Mouse (Mus musculus) left cerebral cortex, postnatal 25 days (tissue): ENCODE data around the gene Galnt11. TPM values are rescaled to one million over a fixed set of nuclear protein-coding genes. Genes with fewer than 3 reads are reported as not detected.
A peak's percentile ranks its signal among the peaks of the same experiment; 100 is the strongest.

Experiments used
- DNase-seq, 2 experiments: peaks; one replicate each; pipeline ENCODE4 v3.0.0; 2022; ENCODE audit warnings: low spot score in 2 of 2, mixed read lengths in 1 of 2
- intact Hi-C: fragments of 180-260 bp; cut with DNase I; formaldehyde crosslinking; loops from one replicate; pipeline ENCODE4 v1.15.1; 2025
- total RNA-seq, 2 experiments: library from RNA; stranded (reverse); gene quantifications; 2 replicates each; pipeline ENCODE4 v1.2.3; 2021

Gene Galnt11
- total RNA-seq, 2 experiments from 2014 or later: 48.7 to 50.1 TPM

- DNase-seq: no peak
- intact Hi-C loops: no loop called here
Measured at GRCm38 (mm10) chr5:25252423-25252822, 30.7 kb downstream of the Galnt11 start.

DNA sequence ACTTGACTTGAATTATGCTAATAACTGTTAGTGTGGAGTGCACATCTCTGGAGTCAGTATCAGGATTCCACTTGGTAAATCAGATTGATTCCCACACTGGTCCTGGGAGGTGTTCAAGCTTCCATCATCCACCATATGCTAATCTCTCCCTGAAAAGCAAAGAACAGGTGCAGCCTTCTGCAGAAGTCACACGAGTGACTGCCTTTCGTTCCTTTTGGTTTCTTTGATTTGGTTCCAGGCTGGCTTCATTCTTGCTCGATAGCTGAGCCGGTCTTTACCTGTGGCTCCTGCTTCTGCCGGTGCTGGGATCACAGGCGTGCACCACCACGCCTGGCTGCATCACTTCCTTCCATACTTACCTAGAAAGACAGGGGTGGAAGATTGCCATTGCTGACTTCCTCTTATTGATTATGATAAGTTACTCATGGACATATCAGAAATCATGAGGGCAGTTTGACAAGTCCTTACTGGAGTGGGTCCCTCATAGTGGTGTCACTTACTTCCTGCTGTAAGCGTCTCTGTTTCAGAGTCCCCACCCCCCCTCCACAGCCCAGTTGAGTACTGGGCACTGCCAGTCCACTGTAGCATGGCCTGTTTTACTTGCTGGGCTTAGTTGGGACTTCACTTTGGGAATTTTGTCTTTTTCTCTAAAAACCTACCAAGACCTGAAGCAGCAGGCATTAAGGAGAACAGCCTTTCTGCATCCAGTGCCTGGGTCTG is 31.3 kb downstream of the Galnt11 start:
- no peak for DNase-seq
- intact Hi-C loops: no loop called here

- intact Hi-C loops: no loop called here
- no peak for DNase-seq
Measured at GRCm38 (mm10) chr5:25254491-25254890, 32.8 kb downstream of the Galnt11 start.

DNA sequence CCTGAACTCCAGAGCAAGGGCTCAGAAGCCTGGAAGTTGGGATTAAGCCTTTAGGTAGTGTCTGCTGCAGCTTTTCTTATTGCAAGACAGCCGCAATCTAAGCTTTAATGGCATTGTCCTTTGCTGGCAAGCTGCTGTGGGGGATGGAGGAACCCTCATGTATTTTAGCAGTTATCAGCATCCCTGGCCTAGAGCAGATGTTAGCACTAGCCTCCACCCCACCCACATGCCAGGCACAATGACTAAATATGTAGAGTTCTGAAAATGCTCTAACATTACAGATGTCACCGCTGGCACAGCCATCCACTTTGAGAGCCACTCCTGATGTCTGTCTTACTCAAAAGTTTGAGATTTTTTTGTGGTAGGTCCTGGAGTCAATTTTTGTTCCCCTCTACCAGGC is 35.0 kb downstream of the Galnt11 start:
- DNase-seq: peak; percentile 38 to 91
- intact Hi-C loops: loop anchor here (5.0 kb wide), 1 partner anchor 169 kb away; no protein-coding TSS in a partner anchor

DNA sequence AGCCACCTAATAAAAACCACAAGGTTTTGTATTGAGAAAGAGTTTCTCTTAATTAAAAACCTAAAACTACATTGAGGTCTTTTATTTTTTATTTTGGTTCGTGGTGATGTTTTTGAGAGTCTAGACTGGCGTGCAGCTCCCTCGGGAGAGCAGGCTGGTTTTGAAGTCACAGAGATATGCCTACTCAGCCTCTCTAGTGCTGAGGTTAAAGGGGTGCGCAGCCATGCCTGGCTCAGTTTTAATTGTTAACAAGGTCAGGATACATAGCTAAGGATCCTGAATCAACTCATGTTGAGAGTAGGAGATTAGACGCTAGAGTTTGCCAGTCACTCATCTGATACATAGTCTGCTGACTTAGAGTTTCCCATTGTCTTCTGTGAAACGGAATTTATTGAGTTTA is 39.7 kb downstream of the Galnt11 start:
- intact Hi-C loops: no loop called here
- DNase-seq: no peak

DNA sequence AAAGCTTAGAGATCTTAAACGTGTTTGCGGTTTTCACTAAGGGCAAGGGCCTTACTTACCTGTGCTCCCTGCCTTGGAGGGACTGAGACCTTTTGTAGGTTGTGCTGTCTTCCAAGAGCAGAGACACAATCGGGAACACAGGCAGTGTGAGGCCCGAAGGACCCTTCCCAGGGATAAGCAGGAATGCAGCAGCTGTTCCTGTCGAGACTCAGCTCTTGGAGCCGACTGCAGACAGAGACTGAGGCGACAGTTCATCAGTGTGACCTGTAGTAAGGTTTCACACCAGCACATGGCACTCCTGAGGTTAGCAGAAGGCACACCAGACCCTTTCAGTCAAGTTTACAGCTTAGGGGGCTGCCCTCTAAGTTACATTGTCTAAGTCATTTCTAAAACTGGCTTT is 40.6 kb downstream of the Galnt11 start:
- intact Hi-C loops: no loop called here

DNA sequence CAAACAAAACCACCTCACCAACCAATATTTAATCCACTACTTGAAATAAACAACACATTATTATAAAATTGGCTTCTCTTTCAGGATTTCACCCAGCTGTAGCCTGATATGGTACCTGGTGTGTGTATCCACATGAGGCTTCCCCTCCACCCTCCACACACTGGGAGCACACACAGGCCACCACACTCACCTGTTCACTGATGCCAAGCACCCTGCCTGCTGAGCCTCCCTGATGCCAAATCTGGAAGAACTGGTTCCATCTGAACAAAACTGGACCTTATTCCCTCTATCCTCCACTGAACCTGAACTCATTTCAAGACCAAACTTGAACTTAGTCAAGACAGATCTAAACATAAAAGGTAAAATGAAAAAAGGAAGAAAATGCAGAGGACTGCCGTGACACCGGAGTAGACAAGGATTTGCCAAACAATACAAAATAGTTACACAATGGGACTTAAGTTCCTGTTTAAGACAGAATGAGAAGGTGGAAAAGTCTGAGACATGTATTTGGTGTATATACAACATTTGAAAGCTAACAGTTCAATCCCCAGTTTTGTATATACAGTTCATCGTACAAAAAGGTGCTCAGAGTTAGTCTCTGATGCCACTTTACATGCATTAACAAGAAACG is 46.7 kb downstream of the Galnt11 start:
- DNase-seq: no peak
- intact Hi-C loops: no loop called here

More for the DNA sequence above, 40.6 kb downstream of the Galnt11 start:
- DNase-seq: no peak

DNA sequence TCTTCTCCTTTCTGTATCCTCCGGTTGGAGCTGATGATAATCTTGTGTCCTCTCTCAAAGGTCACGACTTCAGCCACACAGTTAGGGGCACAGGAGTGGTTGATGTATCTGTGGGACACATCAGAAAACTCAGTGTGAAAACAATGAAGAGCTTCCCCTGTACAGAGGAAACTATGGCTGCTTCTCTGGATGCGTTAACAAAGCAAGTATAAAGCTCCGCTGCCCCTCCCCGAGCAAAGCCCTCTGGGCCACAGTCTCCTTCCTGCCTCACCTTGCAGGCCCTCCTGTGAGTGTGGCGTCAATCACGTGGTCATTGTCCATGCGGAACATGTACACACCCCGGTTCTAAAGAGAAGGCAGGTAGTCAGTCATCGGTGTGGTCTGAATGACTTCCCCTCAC is 53.9 kb downstream of the Galnt11 start:
- intact Hi-C loops: no loop called here
- DNase-seq: no peak

DNA sequence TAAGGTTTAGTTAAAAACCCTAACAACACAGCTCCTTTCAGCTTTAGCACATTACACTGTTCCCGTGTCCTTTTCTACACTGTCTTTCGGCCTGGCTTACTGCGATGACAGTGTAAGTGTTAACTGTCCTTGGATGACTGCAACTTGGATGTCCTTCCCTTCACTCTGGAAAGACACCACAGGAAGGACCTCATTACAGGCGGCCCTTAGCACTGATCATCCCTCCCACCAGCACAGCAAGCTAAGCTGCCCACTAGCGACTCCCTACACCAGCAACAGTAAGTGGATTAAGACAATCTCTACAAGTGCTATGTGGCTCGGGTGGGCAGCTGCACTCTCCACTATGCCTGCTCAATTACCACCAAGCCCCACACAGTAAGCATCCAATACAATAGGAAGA is 54.7 kb downstream of the Galnt11 start:
- intact Hi-C loops: no loop called here
- no peak for DNase-seq

GRCm38 (mm10) chr5:25283988-25284387 is 62.3 kb downstream of the Galnt11 start:
- intact Hi-C loops: no loop called here
- DNase-seq: no peak

- intact Hi-C loops: no loop called here
- DNase-seq: peak; percentile 40 to 67
Measured at GRCm38 (mm10) chr5:25296830-25297229, 75.1 kb downstream of the Galnt11 start.

DNA sequence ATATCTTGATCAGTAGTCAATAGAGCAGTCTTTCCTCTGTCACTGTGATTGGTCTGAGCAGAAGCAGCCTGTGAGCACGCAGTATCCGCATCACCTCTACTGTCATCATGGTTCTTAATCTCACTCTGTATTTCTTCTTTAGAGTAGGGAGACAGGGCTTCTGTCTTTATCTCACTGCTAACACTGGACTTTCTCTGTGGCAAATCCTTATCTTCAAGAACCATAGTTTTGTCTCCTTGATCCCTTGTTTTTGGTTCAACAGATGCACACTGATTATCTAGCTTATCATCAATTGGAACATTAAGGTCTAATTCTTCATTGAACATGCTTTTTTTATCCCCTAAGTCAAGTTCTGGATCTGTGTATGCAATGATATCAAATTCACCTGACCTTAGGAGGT is 88.5 kb downstream of the Galnt11 start:
- intact Hi-C loops: no loop called here
- DNase-seq: no peak

- intact Hi-C loops: no loop called here
- DNase-seq: peak in 1 of 2 experiments; percentile 14
Measured at GRCm38 (mm10) chr5:25313881-25314280, 92.2 kb downstream of the Galnt11 start.

Other genes with a start within 250 kb of the Galnt11 start
- gene Prkag2, start 121.3 kb upstream of the Galnt11 start, total RNA-seq: 100 to 1,000 TPM; 102 to 108 TPM
- gene Galntl5, start 40.4 kb upstream of the Galnt11 start, total RNA-seq: not detected
- not detected for gene E130116L18Rik, start 1.2 kb downstream of the Galnt11 start, total RNA-seq